Mouse (Mus musculus): Measurements from ENCODE around the gene Eva1c. TPM values are rescaled to one million over a fixed set of nuclear protein-coding genes. Genes with fewer than 3 reads are reported as not detected.

The Eva1c gene
- polyA plus RNA-seq, 1 experiment from 2014 or later: 3.5 TPM

GRCm38 (mm10) chr16:90872936-90873335 lies 46.4 kb downstream of the Eva1c start:
- no peaks in the 10 kb centered on the region for H3K36me3 ChIP-seq
- no peak overlapping the region for H3K4me2 ChIP-seq
- H3K9ac ChIP-seq (replicated peaks): no peak overlapping the region
- no peaks in the 10 kb centered on the region for H3K27me3 ChIP-seq (replicated peaks)
- H3K4me3 ChIP-seq (replicated peaks): no peak overlapping the region
- ATAC-seq (ENCODE audit: low FRiP score): no peak
- H3K27ac ChIP-seq (replicated peaks): no peak overlapping the region
- peaks cover 6% of the 10 kb centered on the region; the same call in 1 of the 2 replicates for H3K4me1 ChIP-seq
- WGBS: 72% methylated on average over 8 of the region's 8 CpGs
- no peaks in the 10 kb centered on the region for H3K9me3 ChIP-seq (replicated peaks)

- ATAC-seq (ENCODE audit: low FRiP score): no peak
- Histone ChIP-seq H3K4me3 (replicated peaks) (no peak overlapping the region), H3K9ac (replicated peaks) (no peak overlapping the region), H3K27ac (replicated peaks) (no peak overlapping the region), H3K36me3 (no peaks in the 10 kb centered on the region), H3K4me2 (no peak overlapping the region), H3K4me1 (peaks cover 3% of the 10 kb centered on the region; the same call in 1 of the 2 replicates), H3K9me3 (replicated peaks) (no peaks in the 10 kb centered on the region), H3K27me3 (replicated peaks) (no peaks in the 10 kb centered on the region)
- WGBS: 74% methylated on average over 5 of the region's 5 CpGs
Observed at GRCm38 (mm10) chr16:90874536-90874935, 48.0 kb downstream of the Eva1c start.

- no peak overlapping the region for H3K27ac ChIP-seq (replicated peaks)
- no peak overlapping the region for H3K9ac ChIP-seq (replicated peaks)
- H3K4me1 ChIP-seq: peaks cover 9% of the 10 kb centered on the region
- H3K9me3 ChIP-seq (replicated peaks): no peaks in the 10 kb centered on the region
- no peak overlapping the region for H3K4me3 ChIP-seq (replicated peaks)
- H3K36me3 ChIP-seq: no peaks in the 10 kb centered on the region
- H3K4me2 ChIP-seq: no peak overlapping the region
- WGBS: 93% methylated on average over 3 of the region's 3 CpGs
- ATAC-seq (ENCODE audit: low FRiP score): no peak
- H3K27me3 ChIP-seq (replicated peaks): no peaks in the 10 kb centered on the region
Observed at GRCm38 (mm10) chr16:90878135-90878860, 51.8 kb downstream of the Eva1c start.

GRCm38 (mm10) chr16:90882501-90882977 lies 56.0 kb downstream of the Eva1c start:
- no peak for ATAC-seq (ENCODE audit: low FRiP score)
- Histone ChIP-seq H3K36me3 (no peaks in the 10 kb centered on the region), H3K4me2 (no peak overlapping the region), H3K9ac (replicated peaks) (no peak overlapping the region), H3K27ac (replicated peaks) (no peak overlapping the region), H3K27me3 (replicated peaks) (no peaks in the 10 kb centered on the region), H3K9me3 (replicated peaks) (no peaks in the 10 kb centered on the region), H3K4me1 (peaks cover 9% of the 10 kb centered on the region), H3K4me3 (replicated peaks) (no peak overlapping the region)
- 66% methylated on average over 8 of the region's 8 CpGs for WGBS

- no peaks in the 10 kb centered on the region for H3K36me3 ChIP-seq
- WGBS: 84% methylated on average over 2 of the region's 2 CpGs
- no peaks in the 10 kb centered on the region for H3K27me3 ChIP-seq (replicated peaks)
- H3K4me2 ChIP-seq: no peak overlapping the region
- no peak overlapping the region for H3K4me3 ChIP-seq (replicated peaks)
- no peaks in the 10 kb centered on the region for H3K9me3 ChIP-seq (replicated peaks)
- no peak for ATAC-seq (ENCODE audit: low FRiP score)
- no peak overlapping the region for H3K9ac ChIP-seq (replicated peaks)
- H3K27ac ChIP-seq (replicated peaks): no peak overlapping the region
- H3K4me1 ChIP-seq: peaks cover 9% of the 10 kb centered on the region
Observed at GRCm38 (mm10) chr16:90885351-90885750, 58.8 kb downstream of the Eva1c start.

GRCm38 (mm10) chr16:90885781-90886565 lies 59.5 kb downstream of the Eva1c start:
- WGBS: 71% methylated on average over 9 of the region's 9 CpGs
- H3K4me1 ChIP-seq: peaks cover 9% of the 10 kb centered on the region
- no peaks in the 10 kb centered on the region for H3K9me3 ChIP-seq (replicated peaks)
- H3K36me3 ChIP-seq: no peaks in the 10 kb centered on the region
- no peak overlapping the region for H3K9ac ChIP-seq (replicated peaks)
- H3K4me3 ChIP-seq (replicated peaks): no peak overlapping the region
- no peak for ATAC-seq (ENCODE audit: low FRiP score)
- no peak overlapping the region for H3K4me2 ChIP-seq
- no peaks in the 10 kb centered on the region for H3K27me3 ChIP-seq (replicated peaks)
- no peak overlapping the region for H3K27ac ChIP-seq (replicated peaks)

GRCm38 (mm10) chr16:90890683-90891082 lies 64.2 kb downstream of the Eva1c start:
- Histone ChIP-seq H3K36me3 (no peaks in the 10 kb centered on the region), H3K4me2 (no peak overlapping the region), H3K27me3 (replicated peaks) (no peaks in the 10 kb centered on the region), H3K4me1 (0 out of 2 replicates have a peak, but pooled peaks cover 7% of the 10 kb centered on the region), H3K9ac (replicated peaks) (no peak overlapping the region), H3K27ac (replicated peaks) (no peak overlapping the region), H3K4me3 (replicated peaks) (no peak overlapping the region), H3K9me3 (replicated peaks) (no peaks in the 10 kb centered on the region)
- no peak for ATAC-seq (ENCODE audit: low FRiP score)
- WGBS: 84% methylated on average over 9 of the region's 9 CpGs

- 58% methylated on average over 14 of the region's 14 CpGs for WGBS
- no peak for ATAC-seq (ENCODE audit: low FRiP score)
Observed at GRCm38 (mm10) chr16:90891601-90892000, 65.1 kb downstream of the Eva1c start.

GRCm38 (mm10) chr16:90892081-90892480 lies 65.6 kb downstream of the Eva1c start:
- H3K27me3 ChIP-seq (replicated peaks): no peaks in the 10 kb centered on the region
- no peak overlapping the region for H3K4me2 ChIP-seq
- WGBS: 67% methylated on average over 8 of the region's 8 CpGs
- no peak overlapping the region for H3K9ac ChIP-seq (replicated peaks)
- H3K9me3 ChIP-seq (replicated peaks): no peaks in the 10 kb centered on the region
- ATAC-seq (ENCODE audit: low FRiP score): no peak
- H3K36me3 ChIP-seq: no peaks in the 10 kb centered on the region
- no peak overlapping the region for H3K27ac ChIP-seq (replicated peaks)
- 0 out of 2 replicates have a peak, but pooled peaks cover 7% of the 10 kb centered on the region for H3K4me1 ChIP-seq
- no peak overlapping the region for H3K4me3 ChIP-seq (replicated peaks)

More at GRCm38 (mm10) chr16:90891601-90892000, 65.1 kb downstream of the Eva1c start:
- Histone ChIP-seq H3K9ac (replicated peaks) (no peak overlapping the region), H3K27me3 (replicated peaks) (no peaks in the 10 kb centered on the region), H3K4me1 (0 out of 2 replicates have a peak, but pooled peaks cover 7% of the 10 kb centered on the region), H3K4me3 (replicated peaks) (no peak overlapping the region), H3K27ac (replicated peaks) (no peak overlapping the region), H3K9me3 (replicated peaks) (no peaks in the 10 kb centered on the region), H3K4me2 (no peak overlapping the region), H3K36me3 (no peaks in the 10 kb centered on the region)

- H3K36me3 ChIP-seq: no peaks in the 10 kb centered on the region
- H3K9me3 ChIP-seq (replicated peaks): no peaks in the 10 kb centered on the region
- H3K4me2 ChIP-seq: no peak overlapping the region
- H3K4me3 ChIP-seq (replicated peaks): no peak overlapping the region
- no peak overlapping the region for H3K9ac ChIP-seq (replicated peaks)
- ATAC-seq (ENCODE audit: low FRiP score): no peak
- WGBS: 84% methylated on average over 7 of the region's 7 CpGs
- no peak overlapping the region for H3K27ac ChIP-seq (replicated peaks)
- 0 out of 2 replicates have a peak, but pooled peaks cover 7% of the 10 kb centered on the region for H3K4me1 ChIP-seq
- no peaks in the 10 kb centered on the region for H3K27me3 ChIP-seq (replicated peaks)
Observed at GRCm38 (mm10) chr16:90893019-90893418, 66.5 kb downstream of the Eva1c start.

GRCm38 (mm10) chr16:90893792-90894191 lies 67.3 kb downstream of the Eva1c start:
- Histone ChIP-seq H3K36me3 (no peaks in the 10 kb centered on the region), H3K4me2 (no peak overlapping the region), H3K27me3 (replicated peaks) (no peaks in the 10 kb centered on the region), H3K4me3 (replicated peaks) (no peak overlapping the region), H3K27ac (replicated peaks) (no peak overlapping the region), H3K9ac (replicated peaks) (no peak overlapping the region), H3K4me1 (0 out of 2 replicates have a peak, but pooled peaks cover 7% of the 10 kb centered on the region), H3K9me3 (replicated peaks) (no peaks in the 10 kb centered on the region)
- ATAC-seq (ENCODE audit: low FRiP score): no peak
- 56% methylated on average over 9 of the region's 9 CpGs for WGBS

GRCm38 (mm10) chr16:90897651-90898050 lies 71.1 kb downstream of the Eva1c start:
- H3K9ac ChIP-seq (replicated peaks): no peak overlapping the region
- WGBS: 92% methylated on average over 3 of the region's 3 CpGs
- H3K9me3 ChIP-seq (replicated peaks): no peaks in the 10 kb centered on the region
- no peaks in the 10 kb centered on the region for H3K27me3 ChIP-seq (replicated peaks)
- H3K4me2 ChIP-seq: no peak overlapping the region
- H3K27ac ChIP-seq (replicated peaks): no peak overlapping the region
- no peak for ATAC-seq (ENCODE audit: low FRiP score)
- H3K4me1 ChIP-seq: 0 out of 2 replicates have a peak, but pooled peaks cover 5% of the 10 kb centered on the region
- no peaks in the 10 kb centered on the region for H3K36me3 ChIP-seq
- no peak overlapping the region for H3K4me3 ChIP-seq (replicated peaks)

All from neural tube, embryonic 15.5 days (tissue).